Mouse (Mus musculus) MN1 (cell line): ENCODE data around the gene Tmem131l.
A peak's percentile ranks its signal among the peaks of the same experiment; 100 is the strongest.

Source experiments
- DNase-seq: peaks from one replicate; pipeline ENCODE4 v3.0.0-alpha.2; 2016; ENCODE audit warnings: low spot score

Gene Tmem131l

GRCm38 (mm10) chr3:83977817-83978216 is 62.2 kb downstream of the Tmem131l start:
- DNase-seq, result no peak

GRCm38 (mm10) chr3:83976161-83976560 is 63.8 kb downstream of the Tmem131l start:
- no peak for DNase-seq

GRCm38 (mm10) chr3:83973339-83973738 is 66.6 kb downstream of the Tmem131l start:
- DNase-seq, result no peak

- no peak for DNase-seq
Measured at GRCm38 (mm10) chr3:83970629-83971028, 69.3 kb downstream of the Tmem131l start.

- DNase-seq, result no peak
Measured at GRCm38 (mm10) chr3:83969081-83969480, 70.9 kb downstream of the Tmem131l start.

- DNase-seq, result no peak
Measured at GRCm38 (mm10) chr3:83967791-83968190, 72.2 kb downstream of the Tmem131l start.

- DNase-seq, result no peak
Measured at GRCm38 (mm10) chr3:83965333-83965732, 74.6 kb downstream of the Tmem131l start.

GRCm38 (mm10) chr3:83963705-83964104 is 76.3 kb downstream of the Tmem131l start:
- DNase-seq, result no peak

GRCm38 (mm10) chr3:83962571-83962970 is 77.4 kb downstream of the Tmem131l start:
- DNase-seq, result no peak

GRCm38 (mm10) chr3:83962076-83962475 is 77.9 kb downstream of the Tmem131l start:
- DNase-seq, result no peak

- DNase-seq, result no peak
Measured at GRCm38 (mm10) chr3:83958951-83959681, 80.9 kb downstream of the Tmem131l start.

- no peak for DNase-seq
Measured at GRCm38 (mm10) chr3:83953879-83954278, 86.1 kb downstream of the Tmem131l start.

- no peak for DNase-seq
Measured at GRCm38 (mm10) chr3:83948801-83949200, 91.2 kb downstream of the Tmem131l start.

GRCm38 (mm10) chr3:83947476-83948245 is 92.3 kb downstream of the Tmem131l start:
- no peak for DNase-seq

- no peak for DNase-seq
Measured at GRCm38 (mm10) chr3:83946848-83947247, 93.1 kb downstream of the Tmem131l start.

GRCm38 (mm10) chr3:83943691-83944090 is 96.3 kb downstream of the Tmem131l start:
- no peak for DNase-seq

- no peak for DNase-seq
Measured at GRCm38 (mm10) chr3:83943212-83943611, 96.8 kb downstream of the Tmem131l start.

- no peak for DNase-seq
Measured at GRCm38 (mm10) chr3:83941921-83942320, 98.1 kb downstream of the Tmem131l start.

GRCm38 (mm10) chr3:83938871-83939270 is 101.1 kb downstream of the Tmem131l start:
- no peak for DNase-seq

GRCm38 (mm10) chr3:83934514-83934913 is 105.5 kb downstream of the Tmem131l start:
- DNase-seq, result no peak

- peak; percentile 67 for DNase-seq
Measured at GRCm38 (mm10) chr3:83915768-83916496, 124.0 kb downstream of the Tmem131l start.

- no peak for DNase-seq
Measured at GRCm38 (mm10) chr3:83915102-83915501, 124.9 kb downstream of the Tmem131l start.

- no peak for DNase-seq
Measured at GRCm38 (mm10) chr3:83910707-83911106, 129.3 kb downstream of the Tmem131l start.
